Mouse (Mus musculus) C2C12 (cell line): ENCODE measurements at regions not wholly inside any gene's neighbourhood (a gene's known extent, or its start where the extent isn't known, plus 50 kb on each side); places are given as distances from the start of the nearest gene placed in this dataset.
A peak's percentile ranks its signal among the peaks of the same experiment; 100 is the strongest.

Experiments
- H3K27me3 ChIP-seq: one replicate; pipeline ENCODE4 v1.6.1; 2011; ENCODE audit not compliant: control insufficient read depth, insufficient read depth, insufficient read length
- H3K36me3 ChIP-seq: one replicate; pipeline ENCODE4 v1.6.1; 2011; ENCODE audit not compliant: control insufficient read depth, insufficient read depth
- H3K4me3 ChIP-seq: one replicate; pipeline ENCODE4 v1.5.1; 2011; ENCODE audit warnings: mild to moderate bottlenecking, control low read depth; ENCODE audit not compliant: poor library complexity, insufficient read depth, severe bottlenecking
- H3K79me2 ChIP-seq: one replicate; pipeline ENCODE4 v1.6.1; 2011; ENCODE audit not compliant: control insufficient read depth, insufficient read depth
- H3K79me3 ChIP-seq: one replicate; pipeline ENCODE4 v1.6.1; 2011; ENCODE audit warnings: low read depth, control low read depth
- H3ac ChIP-seq: one replicate; pipeline ENCODE3; 2011; ENCODE audit warnings: low read depth; ENCODE audit not compliant: control insufficient read depth, insufficient read length
- CEBPB ChIP-seq: IDR thresholded peaks from one replicate; pipeline ENCODE4 v1.6.1; 2011; ENCODE audit warnings: low read depth, mild to moderate bottlenecking, control low read depth, moderate library complexity
- CTCF ChIP-seq: IDR thresholded peaks from one replicate; pipeline ENCODE4 v1.5.1; 2011; ENCODE audit not compliant: control insufficient read depth, insufficient read depth, insufficient read length
- FOSL1 ChIP-seq: IDR thresholded peaks from one replicate; pipeline ENCODE4 v1.8.0; 2011; ENCODE audit warnings: mild to moderate bottlenecking, low read length; ENCODE audit not compliant: poor library complexity, insufficient read depth, severe bottlenecking
- MAX ChIP-seq: IDR thresholded peaks from one replicate; pipeline ENCODE4 v1.6.1; 2011; ENCODE audit warnings: mild to moderate bottlenecking, control low read depth
- MYOD1 ChIP-seq: IDR thresholded peaks from one replicate; pipeline ENCODE4 v1.6.1; 2011; ENCODE audit warnings: low read depth; ENCODE audit not compliant: control insufficient read depth, insufficient read length
- MYOG ChIP-seq: IDR thresholded peaks from one replicate; pipeline ENCODE4 v1.6.1; 2011; ENCODE audit not compliant: control insufficient read depth, insufficient read length; ENCODE audit errors: extremely low read depth
- USF1 ChIP-seq: IDR thresholded peaks from one replicate; pipeline ENCODE4 v1.6.1; 2011; ENCODE audit warnings: low read depth, mild to moderate bottlenecking, control low read depth, moderate library complexity

DNA sequence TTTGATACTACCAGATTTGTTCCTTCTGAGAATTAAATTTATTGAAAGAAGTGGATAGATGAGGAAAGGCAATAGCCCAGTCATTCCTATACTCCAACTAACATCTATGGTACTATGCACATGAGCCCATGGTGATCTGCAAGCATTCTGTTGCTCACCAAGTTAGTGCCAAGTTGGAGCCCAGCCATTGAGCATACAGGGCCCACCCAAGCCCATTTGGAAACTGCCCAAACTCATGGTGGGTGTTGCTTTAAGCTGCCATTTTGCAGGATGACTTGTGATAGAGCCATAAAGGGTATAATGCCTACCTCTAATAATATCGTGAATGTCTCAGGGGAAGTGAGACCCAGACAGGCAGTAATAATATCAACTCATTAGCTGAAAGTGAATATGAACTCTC lies 294.2 kb upstream of the Nrp1 start:
- Histone ChIP-seq H3K4me3 (no peak overlapping the region), H3K36me3 (no peaks in the 10 kb centered on the region), H3K79me3 (no peaks in the 10 kb centered on the region), H3K79me2 (no peaks in the 10 kb centered on the region), H3K27me3 (no peaks in the 10 kb centered on the region), H3ac (no peak overlapping the region)
- no peak for TF ChIP-seq MYOG
- no peak for TF ChIP-seq CTCF
- TF ChIP-seq FOSL1, result no peak
- no peak for TF ChIP-seq CEBPB

- Histone ChIP-seq H3K79me3 (no peaks in the 10 kb centered on the region), H3K4me3 (no peak overlapping the region), H3K27me3 (no peaks in the 10 kb centered on the region), H3K36me3 (no peaks in the 10 kb centered on the region), H3ac (no peak overlapping the region), H3K79me2 (no peaks in the 10 kb centered on the region)
- TF ChIP-seq CEBPB, result no peak
- no peak for TF ChIP-seq CTCF
- no peak for TF ChIP-seq USF1
- TF ChIP-seq MYOD1, result no peak
- no peak for TF ChIP-seq MYOG
- no peak for TF ChIP-seq FOSL1
- TF ChIP-seq MAX, result no peak
These were observed 293.3 kb upstream of the Nrp1 start for GRCm38 (mm10) chr8:128065127-128065526.

DNA sequence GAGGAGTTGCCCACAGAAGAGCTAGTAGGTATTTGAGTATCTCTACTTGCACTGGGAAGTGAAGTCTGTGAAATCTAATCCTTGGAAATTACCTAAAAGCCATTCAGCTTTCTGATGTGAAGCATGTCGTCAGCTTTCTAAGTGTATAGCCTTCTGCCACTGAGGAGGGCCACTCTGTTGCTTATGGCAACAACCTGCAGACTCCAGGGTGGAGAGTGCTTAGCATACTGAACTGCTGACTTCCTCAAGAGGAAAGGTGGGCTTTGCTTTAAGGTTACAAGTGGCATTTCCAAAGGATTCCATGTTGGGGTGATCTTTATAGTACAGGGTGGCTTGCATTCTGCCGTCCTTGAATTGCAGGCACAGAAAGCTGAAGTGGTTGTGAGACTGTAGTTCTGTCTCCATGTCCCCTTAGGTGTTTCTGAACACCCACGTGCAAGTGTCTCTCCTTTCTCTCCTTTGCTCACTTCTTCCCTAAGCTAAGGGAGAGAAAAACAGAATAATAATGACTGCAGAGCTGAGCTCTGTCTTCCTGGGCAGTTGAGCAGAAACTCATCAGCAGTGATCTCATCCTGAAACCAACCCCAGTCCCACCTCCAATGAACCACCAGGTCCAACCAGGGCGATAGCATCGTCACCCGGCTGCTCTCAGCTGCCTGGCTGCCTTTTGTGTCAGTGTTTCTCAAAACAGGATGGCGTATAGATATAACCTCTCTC lies 292.3 kb upstream of the Nrp1 start:
- no peaks in the 10 kb centered on the region for H3K79me3 ChIP-seq
- no peaks in the 10 kb centered on the region for H3K36me3 ChIP-seq
- H3K4me3 ChIP-seq, result no peak overlapping the region
- H3K79me2 ChIP-seq, result no peaks in the 10 kb centered on the region
- H3ac ChIP-seq, result no peak overlapping the region
- TF ChIP-seq CEBPB (no peak), MYOG (no peak), USF1 (no peak), MYOD1 (no peak), FOSL1 (no peak), CTCF (no peak), MAX (no peak)
- H3K27me3 ChIP-seq, result no peaks in the 10 kb centered on the region

- Histone ChIP-seq H3K4me3 (no peak overlapping the region), H3K27me3 (no peaks in the 10 kb centered on the region), H3ac (no peak overlapping the region), H3K79me3 (no peaks in the 10 kb centered on the region), H3K36me3 (no peaks in the 10 kb centered on the region), H3K79me2 (no peaks in the 10 kb centered on the region)
- peak; percentile 58 for TF ChIP-seq FOSL1
- no peak for TF ChIP-seq MYOG
These were observed 288.7 kb upstream of the Nrp1 start for GRCm38 (mm10) chr8:128069749-128070148.

GRCm38 (mm10) chr8:128075566-128075965 lies 282.8 kb upstream of the Nrp1 start:
- Histone ChIP-seq H3K36me3 (no peaks in the 10 kb centered on the region), H3K4me3 (no peak overlapping the region), H3K27me3 (no peaks in the 10 kb centered on the region), H3K79me3 (no peaks in the 10 kb centered on the region), H3K79me2 (no peaks in the 10 kb centered on the region), H3ac (no peak overlapping the region)
- TF ChIP-seq MAX (no peak), MYOD1 (no peak), MYOG (no peak)

- Histone ChIP-seq H3K79me2 (no peaks in the 10 kb centered on the region), H3K27me3 (no peaks in the 10 kb centered on the region), H3ac (no peak overlapping the region), H3K36me3 (no peaks in the 10 kb centered on the region), H3K4me3 (no peak overlapping the region), H3K79me3 (no peaks in the 10 kb centered on the region)
- TF ChIP-seq MYOD1, result no peak
- TF ChIP-seq MAX, result no peak
- TF ChIP-seq USF1, result no peak
- no peak for TF ChIP-seq FOSL1
- TF ChIP-seq CTCF, result no peak
- TF ChIP-seq CEBPB, result no peak
- no peak for TF ChIP-seq MYOG
These were observed 282.2 kb upstream of the Nrp1 start for GRCm38 (mm10) chr8:128076226-128076625.
